Mouse (Mus musculus) heart, adult 9 months (tissue): ENCODE measurements at regions not wholly inside any gene's neighbourhood (a gene's known extent, or its start where the extent isn't known, plus 50 kb on each side); places are given as distances from the start of the nearest gene placed in this dataset.

Experiments used
- DNase-seq, 2 experiments: peaks; one replicate each; pipeline ENCODE4 v3.0.0; 2022; ENCODE audit warnings: low spot score in 2 of 2

DNA sequence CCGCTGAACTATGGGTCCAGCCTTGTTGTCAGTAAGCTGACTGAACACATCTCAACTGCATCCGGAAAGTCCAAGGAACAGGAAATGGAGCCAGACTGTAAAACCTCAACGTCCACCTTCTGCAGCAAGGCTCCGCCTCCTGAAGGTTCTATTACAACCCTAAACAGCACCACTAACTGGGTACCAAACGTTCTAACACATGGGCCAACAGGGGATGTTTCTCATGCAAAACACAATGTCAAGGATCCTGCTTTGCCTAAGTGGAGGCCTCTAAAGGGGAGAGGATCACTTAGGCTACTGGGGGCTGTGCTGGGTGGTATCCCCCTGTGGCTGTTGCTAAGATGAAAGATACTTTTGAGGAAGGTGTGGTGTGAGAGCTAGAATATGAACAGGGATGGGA, 51.0 kb upstream of the Stt3b start:
- no peak for DNase-seq

DNA sequence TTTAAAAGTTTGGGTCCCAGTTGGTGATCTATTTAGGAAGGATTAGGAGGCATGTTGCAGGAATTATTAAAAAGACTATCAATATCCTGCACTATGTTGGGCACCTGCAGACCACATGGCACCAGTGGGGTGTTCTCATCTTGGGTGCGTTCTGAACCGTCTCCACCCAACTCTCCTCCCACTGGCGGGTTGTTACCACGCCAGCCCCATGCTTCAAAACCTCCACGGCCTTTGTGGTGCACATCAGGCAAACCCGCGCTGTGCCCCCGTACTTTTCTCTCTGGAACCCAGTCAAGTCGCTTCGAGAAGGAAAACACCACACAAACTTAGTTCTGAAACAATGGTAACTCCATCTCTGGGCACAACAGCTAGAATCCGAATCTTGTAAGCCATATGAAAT, 51.7 kb upstream of the Stt3b start:
- DNase-seq: no peak

DNA sequence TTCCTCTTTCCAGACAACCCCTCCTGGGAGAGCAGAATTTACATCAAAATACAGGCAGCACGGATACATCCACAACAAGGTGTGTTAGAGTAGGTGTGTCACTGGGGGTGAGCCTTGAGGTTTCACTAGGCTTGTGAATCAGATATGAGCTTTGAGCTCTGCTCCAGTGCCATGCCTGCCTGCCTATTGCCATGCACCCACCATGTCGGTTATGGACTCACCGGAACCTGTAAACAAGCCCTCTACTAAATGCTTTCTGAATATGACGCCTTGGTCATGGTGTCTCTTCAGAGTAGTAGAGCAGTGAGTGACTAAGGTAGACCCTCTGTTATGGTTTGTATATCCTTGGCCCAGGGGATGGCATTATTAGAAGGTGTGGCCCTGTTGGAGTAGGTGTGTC, 52.3 kb upstream of the Stt3b start:
- DNase-seq: no peak

DNA sequence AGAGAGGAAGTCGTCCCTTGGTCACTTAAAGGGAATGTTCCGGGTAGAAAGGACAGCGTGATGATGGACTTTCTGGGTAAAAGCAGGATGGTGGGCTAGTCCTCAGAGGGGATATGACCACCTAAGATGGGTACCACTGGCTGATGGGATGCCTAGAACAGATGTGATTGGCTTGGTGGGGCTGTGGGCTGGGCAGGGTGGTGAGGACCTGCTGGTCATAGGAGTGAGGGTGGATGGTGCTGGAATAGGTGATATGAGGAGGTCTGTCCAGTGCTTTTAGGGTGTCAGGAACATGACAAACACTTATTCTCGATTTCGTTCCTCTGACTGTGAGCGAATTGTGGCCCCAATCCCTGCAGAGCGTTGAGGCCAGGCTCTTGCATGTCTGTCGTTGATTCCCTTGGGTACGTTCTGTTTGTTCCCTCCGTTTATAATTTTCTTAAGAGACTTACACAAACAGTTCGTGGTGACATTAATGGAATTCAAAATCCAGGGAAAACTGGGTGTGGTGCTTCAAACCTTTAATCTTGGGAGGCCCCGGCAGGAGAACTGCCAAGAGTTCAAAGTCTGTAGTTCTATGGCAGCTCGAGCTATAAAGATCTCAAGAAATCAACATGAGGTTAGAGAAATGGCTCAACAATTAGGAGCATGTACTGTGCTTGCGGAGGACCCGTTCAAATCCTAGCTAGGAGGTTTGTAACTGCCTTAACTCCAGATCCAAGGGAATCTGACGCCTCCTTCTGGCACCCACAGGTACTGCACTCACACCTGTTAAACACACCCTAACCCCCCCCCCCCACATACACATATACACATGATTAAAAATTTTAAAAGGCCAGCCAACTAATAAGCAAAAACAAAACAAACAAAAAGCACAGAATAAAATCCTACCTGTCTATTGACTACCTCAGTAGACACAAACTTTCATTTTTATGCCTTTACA, 55.0 kb upstream of the Stt3b start:
- no peak for DNase-seq

DNA sequence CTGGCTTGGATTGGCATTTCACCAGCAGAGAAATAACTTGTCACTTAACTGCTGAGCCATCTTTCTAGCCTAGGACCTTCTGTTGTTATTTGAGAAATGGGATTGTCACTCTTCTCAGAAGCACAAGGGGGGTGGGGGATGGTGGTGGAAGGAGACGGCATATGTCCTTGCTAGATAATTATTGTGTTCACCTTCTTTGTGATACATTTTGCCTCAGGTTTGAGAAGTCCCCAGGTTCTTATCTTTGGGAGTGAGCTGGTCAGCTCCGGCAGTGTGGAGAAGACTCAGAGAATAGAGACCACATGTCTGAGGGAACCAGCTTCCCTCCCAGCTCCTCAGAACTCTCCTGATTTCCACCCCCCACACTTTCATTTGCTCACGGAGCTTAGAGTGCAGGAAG, 57.6 kb upstream of the Stt3b start:
- DNase-seq: no peak

DNA sequence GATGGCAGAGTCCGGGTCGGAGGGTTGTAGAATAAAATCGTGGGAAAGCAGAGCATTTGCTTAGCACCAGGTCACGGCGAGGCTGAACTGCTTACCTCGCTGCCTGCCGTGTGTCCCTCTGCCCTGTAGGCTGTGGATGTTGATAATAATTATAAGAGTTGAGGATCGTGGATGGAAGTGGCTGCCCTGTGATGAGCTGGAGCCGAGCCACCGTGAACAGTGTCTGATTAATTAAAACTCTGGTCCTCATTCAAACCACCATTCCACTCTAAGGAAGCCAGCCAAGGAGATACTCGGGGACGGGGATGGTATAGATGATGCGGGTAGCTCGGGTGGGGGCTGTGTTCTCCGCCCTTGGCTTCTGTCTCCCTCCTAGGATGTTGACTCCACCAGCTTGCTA, 70.1 kb upstream of the Stt3b start:
- DNase-seq: no peak

DNA sequence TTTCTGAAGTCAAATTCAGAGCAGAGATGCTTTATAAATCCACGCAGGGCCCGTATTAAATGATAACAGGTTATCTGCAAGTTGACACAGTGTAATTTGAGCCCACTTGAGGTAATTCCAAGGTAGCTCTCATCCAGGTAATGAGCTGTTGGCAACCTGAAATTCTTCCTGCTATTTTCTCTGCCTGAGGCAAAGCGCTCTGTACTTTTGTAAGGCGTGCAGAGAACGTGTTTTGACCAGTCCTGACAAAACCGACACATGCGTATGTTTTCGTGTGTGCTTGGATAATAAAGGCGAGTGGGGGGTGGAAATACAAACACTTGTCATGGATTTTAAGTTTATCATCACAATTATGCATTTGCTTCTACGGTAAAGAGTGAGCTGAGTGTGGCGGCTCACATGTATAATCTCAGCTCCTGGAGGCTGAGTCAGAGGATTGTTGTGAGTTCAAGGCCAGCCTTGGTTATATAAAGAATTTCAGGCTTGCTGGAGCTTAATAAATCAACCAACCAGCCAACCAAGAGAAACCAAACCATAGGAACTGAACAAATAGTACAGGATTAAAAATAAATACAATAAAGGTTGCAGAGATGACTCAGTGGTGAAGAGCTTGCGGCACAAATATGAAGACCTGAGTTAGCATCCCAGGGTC, 72.7 kb upstream of the Stt3b start:
- no peak for DNase-seq

DNA sequence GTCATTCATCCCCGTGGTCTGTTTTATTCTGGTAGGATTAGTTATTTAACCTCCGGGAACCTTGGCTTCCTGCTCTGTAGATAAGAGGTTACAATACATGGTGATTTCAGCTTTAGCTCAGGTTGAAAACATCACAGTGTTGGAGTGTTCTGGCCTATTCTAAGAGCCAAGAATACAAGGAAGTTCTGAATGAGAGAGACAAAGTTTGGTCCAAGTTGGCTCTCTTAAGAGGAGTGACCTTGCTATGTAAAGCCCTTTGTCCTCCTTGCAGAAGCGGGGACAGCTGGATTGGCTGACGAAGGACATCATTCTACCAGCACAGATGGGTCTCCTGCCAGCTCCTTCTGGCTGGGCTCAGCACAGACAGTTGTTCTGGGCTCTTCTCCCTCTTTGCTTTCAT, 73.7 kb upstream of the Stt3b start:
- peak; percentile 51 to 60 for DNase-seq

DNA sequence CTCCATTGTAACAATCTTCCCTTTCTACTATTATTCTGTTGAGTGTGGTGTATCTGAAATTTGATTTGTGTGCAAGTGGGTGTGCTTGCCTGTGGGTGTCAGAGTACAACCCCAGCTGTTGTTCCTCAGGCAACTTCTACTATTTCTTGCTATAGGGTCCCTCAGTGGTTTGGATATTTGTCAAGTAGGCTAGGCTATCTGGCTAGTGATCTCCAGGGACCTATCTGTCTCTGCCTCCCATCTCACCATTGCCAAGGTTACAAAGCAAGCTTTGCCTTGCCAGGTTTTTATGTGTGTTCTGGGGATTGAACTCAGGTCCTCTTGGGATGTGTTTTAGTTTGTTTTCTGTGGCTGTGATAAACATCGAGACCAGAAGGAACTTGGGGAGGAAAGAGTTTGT, 74.1 kb upstream of the Stt3b start:
- DNase-seq: no peak

DNA sequence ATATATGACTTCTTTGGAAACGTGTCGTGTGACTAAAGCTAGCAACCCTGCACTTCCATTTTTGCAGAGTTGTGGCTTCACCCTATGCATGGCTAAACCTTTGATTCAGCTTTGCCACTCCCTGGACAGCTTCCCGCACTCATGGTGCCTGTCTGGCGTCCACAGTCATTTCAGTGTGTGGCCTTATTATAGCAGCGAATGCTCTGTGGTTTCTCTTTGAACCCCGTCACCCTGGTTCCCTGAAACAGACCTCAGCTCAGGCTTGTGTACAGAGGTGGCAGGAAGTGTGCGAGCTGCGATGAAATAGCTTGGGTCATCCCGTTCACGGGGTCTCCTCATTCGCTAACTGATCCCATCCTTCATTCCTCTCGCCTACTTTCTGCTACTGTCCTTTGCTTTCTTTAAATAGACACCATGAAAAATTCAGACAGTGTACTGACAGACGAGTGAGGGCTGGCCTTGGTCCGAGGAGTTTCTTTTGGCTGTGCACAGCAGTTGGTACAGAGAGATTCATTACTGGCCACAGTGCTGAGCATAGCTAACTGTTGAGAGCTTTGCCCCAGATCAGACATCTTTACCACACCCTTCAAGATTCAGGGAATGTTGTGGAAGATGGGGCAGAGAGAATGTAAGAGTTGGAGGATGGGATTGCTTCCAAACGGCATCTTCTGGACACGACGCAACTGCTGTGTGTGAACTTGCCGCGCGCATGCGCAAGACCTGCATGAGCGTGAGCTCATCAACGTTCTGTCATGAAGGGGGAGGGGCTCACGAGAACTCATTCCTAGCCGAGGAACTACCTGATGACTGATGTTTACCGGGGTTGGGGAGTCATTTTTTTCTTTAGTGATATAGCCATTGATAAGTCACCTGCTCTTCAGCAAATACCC, 77.5 kb upstream of the Stt3b start:
- no peak for DNase-seq

DNA sequence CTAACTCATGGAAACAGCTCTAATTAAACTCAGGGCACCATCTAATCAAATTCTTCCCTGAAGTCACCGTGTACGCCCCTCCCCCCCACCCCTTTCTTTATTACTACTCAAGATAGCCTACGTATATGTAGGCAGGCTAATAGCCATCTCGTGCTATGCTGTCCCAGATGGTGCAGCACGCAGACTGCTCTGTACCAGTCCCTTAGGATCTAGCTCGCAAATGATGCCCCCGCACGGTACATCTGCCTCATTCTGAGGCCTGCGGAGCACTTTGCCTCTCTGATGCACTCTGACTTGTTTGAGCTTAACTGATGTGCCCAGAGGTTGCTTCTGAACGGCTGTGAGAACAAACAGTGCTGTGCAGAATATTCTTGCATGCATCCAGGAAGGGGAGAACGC, 78.1 kb upstream of the Stt3b start:
- no peak for DNase-seq

DNA sequence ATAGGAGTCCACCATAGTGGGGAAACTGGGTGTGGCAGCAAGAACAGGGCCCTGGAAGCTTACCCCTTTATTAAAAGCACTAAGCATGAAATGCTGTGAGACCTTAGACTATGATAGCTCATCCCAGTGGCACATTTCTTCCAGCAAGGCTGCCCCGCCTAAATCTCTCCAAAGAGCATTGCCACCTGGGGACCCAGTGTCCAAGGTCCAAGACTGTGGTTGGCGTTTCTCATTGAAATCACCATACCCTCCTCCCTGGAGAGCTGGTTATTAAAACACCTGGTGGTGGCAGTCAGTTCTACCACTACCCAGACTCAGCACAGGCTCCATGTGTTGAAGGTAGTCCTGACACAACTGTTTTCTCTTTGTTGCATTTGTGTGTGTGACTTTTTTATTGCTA, 78.9 kb upstream of the Stt3b start:
- no peak for DNase-seq

DNA sequence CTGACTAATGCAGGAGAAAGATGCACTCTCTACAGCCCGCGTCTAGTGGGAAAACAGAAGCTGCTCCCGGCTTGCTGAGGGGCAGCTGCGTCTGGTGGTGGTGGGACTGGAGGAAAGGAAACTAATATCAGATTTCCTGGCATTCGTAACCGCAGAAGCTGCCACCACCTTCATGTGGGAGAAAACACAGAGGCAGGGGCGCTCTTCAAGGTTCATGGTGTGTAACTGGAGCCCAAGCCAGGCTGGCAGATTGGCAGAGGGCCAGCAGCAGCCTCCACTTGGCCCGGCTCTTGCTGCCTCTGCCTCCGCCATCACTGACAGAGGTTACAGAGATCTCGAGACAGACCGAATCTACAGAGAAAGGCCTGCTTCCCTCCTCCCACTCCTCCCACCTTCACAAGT, 80.7 kb upstream of the Stt3b start:
- peak in 1 of 2 experiments; percentile 8 for DNase-seq

DNA sequence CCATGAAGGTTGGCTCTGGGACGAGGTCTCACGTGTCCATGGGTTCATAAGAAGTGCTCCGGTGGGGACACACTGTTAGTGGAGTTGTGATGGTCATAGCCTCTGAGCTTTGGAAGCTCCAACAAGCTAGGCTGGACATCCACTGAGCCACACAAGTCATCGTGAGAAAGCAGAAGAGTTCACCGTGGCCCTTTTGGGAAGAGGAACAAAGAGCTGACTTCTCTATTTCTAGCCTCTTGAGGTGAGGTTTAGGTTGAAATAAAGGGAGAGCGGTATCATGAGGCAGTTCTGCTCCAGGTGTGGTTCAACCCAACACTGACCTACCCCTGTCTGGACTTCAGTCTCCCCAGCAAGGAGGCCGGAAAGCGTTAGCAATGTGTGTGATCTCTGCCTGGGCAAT, 85.3 kb upstream of the Stt3b start:
- DNase-seq: no peak

DNA sequence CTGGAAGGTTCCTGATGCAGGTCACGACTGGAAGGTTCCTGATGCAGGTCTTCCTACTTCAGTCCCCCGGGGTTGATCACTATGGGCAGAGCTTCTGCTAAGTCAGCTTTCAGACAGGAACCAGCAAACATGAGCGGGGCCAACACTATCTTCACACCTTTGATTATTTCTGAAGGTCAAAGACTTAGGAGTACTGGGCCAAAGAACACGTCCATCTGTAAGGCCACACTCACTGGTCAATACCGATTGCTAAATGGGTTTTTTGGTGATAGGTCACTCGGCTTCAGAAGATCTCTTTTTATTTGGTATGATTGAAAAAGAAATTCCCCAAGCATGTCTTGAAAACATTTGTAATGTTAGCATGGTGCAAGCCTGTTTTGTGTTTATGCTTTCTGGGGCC, 90.2 kb upstream of the Stt3b start:
- no peak for DNase-seq

DNA sequence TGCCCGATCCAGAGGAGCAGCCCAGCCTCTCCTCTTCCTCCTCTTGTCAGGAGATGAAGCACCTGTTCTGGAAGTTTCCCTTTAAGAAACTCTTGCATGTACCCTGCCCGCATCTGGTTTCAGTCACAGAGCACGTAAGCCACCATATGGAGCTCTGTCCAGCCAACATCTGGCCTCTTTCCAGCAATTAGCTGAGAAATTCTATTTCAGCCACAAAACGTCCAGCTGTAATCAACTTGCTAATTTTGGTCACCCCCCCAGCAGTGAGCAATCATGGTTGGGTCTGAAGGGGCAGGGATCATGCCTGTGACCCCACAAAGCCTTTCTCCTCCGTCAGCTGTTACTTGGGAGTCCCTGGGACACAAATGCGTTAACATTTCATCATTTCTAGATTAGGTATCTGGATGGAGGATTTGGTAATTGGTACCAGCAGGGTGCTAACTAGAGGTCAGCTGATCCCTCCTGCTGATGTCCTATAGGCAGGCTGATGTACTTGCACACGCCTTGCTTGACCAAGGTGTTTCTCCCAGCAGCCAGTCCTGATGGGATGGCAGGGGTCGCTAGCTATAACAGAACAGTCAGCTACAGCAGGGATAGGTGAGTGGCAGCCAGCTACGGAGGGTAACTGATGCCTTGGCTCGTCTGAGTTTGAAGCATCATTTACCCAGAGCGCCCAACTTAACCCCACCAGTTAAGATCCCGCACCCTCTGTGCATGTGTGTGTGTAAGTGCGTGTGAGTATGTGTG, 91.4 kb upstream of the Stt3b start:
- DNase-seq: no peak

DNA sequence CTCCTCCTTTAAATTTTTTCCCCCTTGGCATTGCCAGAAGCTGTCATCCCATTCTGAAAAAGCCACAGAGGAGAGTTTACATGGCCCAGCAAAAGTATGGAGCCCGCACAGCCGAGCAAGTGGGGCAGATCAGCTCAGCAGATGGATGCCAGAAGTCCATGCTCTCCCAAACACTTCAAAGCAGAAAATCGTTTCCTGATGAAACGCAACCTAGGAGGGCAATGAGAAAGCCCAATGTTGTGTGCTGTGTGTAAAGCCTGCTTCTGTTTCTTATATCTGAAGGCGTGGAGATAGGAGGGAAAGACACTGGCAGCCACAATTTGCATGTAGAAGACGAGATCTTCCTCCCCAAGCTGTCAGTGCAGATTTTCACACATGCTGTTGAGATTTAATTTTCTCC, 92.4 kb upstream of the Stt3b start:
- no peak for DNase-seq

DNA sequence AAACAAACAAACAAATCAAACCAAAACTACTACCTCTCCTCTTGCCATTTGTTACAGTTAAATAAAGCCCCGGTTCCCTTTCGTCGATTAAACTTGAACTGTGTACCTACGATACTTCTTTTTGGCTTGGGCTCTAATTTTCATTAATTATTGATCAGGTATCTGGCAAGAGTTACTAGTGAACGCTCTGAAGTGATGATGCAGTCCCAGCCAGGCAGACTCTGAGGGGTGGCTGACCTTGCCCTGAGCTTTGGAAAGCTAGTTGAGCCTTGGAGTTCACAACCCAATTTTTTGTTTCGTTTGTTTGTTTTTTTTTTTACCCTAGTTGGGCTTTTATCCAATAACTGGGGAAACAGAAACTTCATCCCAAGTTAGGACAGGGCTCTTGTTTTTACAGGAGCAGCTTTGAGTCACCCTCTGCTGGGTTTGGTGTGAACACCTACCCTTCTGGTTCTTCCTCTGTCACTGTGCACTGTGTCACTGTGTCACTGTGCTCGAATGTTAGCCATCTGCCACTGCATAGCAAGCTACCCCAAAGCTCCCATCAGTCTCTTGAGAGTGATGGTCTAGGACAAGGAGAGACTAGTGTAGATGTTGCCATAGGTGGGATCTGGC, 93.2 kb upstream of the Stt3b start:
- DNase-seq: no peak

DNA sequence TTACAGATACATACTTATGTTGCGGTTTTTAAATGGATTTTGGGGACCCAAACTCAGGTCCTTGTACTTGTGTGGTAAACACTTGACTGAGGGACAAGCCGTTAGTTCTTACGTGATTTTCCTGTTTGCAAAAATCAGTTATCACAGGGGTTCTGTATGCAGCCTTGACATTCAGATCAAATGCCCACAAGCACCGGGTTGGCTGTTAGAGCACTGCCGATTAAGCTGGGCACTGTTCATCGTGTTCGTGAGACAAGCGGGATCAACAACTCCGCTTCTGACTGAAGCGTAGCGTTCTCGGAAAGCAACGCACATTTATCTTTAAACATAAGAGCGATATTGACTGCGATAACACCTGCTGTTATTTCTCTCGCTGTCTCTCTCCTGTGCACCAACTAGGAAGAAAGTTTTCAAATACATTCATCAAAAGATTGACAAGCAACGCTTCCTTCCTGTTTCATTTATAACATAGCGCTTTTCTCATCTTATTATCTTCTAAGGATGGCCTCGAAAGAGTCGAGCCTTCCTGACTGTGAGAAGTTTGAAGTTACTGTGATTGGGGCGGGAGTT, 97.8 kb upstream of the Stt3b start:
- DNase-seq: no peak

DNA sequence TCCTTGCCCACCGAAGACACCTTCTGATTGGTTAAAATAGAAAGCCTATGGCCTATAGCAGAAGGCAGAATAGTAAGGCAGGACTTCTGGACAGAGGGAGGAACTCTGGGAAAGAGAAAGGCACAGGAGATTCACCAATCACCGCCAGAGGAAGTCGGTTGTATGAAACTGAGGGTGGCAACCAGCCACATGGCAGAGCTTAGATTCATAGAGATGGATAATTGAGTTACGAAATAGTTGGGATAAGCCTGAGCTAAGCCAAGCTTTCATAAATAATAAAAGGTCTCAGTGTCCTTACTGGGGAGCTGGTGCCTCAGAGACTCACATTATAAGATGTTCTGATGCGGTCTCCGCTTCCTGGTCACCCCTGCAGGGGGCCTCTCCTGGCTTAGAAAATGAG, 98.7 kb upstream of the Stt3b start:
- no peak for DNase-seq

DNA sequence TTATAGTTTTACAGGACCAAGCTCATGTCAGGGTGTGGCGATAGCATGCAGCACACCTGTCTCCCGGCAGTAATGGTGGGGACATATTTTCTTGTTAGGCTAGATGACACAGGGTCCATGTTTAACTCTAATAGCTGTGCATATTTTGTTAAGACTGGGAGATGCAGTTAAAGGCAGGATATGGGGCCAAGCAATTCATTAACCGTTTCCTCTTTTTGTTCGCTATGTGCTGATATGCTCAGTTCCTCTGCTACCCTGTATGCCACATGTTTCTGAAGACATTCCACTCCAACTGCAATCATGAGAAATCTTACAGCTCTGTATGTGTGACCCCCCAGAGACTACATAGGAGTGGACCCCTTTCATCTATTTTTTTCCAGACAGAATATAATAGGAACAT, 104.0 kb upstream of the Stt3b start:
- DNase-seq: no peak
